In the genomic region with DNA sequence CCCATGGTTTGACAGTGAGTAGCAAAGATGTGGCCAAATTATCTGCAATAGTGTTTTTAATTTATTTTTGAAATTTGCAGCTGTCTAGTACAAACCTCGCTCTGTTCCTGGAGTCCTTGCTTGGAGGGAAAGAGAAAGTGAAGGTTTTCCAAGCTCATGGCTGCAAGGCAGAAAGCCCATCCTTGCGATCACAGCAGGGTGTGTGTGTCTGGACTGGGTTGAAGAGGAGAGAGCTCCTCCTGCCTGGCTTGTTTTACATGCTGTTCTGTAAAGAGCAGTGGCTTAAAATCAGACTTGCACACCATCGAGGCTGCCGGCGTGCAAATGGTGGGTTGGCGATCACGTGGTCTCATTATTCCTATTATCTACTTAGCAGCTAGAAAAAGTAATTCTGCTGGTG, we compare ENCODE assay signal across 21 mouse cellular contexts.
DNase-seq lines count a peak whose midpoint lies in the region; ATAC-seq lines count a peak whose summit lies in the region.
"Had no signal": no experiment of that assay in that cellular context is flagged by ENCODE, and none has a peak within 500 bp of the region (broad histone marks: within the 10 kb centered on the region; RNA-seq: fewer than 3 reads in every experiment).

No protein-coding gene starts in this region.

- ATAC-seq in cerebellum, adult (ENCODE audit: insufficient number of reproducible peaks, low FRiP score, low TSS enrichment) = no peak
- ATAC-seq in kidney, embryonic 16.5 days (ENCODE audit: low FRiP score, low TSS enrichment) = no peak
- ATAC-seq: liver, postnatal 0 days; lung, postnatal 0 days; midbrain, embryonic 15.5 days had no signal

- no peaks in the 10 kb centered on the region for H3K27me3 ChIP-seq in kidney, embryonic 16.5 days (ENCODE audit: insufficient read depth, low read length)
- H3K27me3 ChIP-seq: limb, embryonic 12.5 days; midbrain, embryonic 15.5 days; neural tube, embryonic 12.5 days had no signal

- no peak overlapping the region for H3K27ac ChIP-seq in kidney, embryonic 16.5 days (ENCODE audit: low read length)
- H3K27ac ChIP-seq: embryonic facial prominence, embryonic 10.5 days; heart, adult 2 months; hindbrain, embryonic 14.5 days; limb, embryonic 12.5 days; midbrain, embryonic 15.5 days; neural tube, embryonic 12.5 days had no signal

- no peaks in the 10 kb centered on the region for H3K4me1 ChIP-seq in kidney, embryonic 16.5 days (ENCODE audit: insufficient read depth, low read length)
- H3K4me1 ChIP-seq: embryonic facial prominence, embryonic 10.5 days; neural tube, embryonic 12.5 days had no signal

- peak; percentile 35 for DNase-seq in cerebellum, adult 11 months
- DNase-seq in left cerebral cortex, postnatal 4 days = peak; percentile 29
- DNase-seq in left cerebral cortex, adult 8-10 months (ENCODE audit: low spot score in 2 of 2) = no peak
- peak; percentile 54 for DNase-seq in cerebellum, adult 9-10 months
- DNase-seq in urinary bladder, postnatal 4 days (ENCODE audit: low spot score in 2 of 2) = no peak
- DNase-seq: adrenal gland, postnatal 36 days; gastrocnemius, postnatal 36 days; heart, adult 2 months; kidney, adult 2 months; kidney, postnatal 10 days; liver, postnatal 0 days; thymus, postnatal 14 days had no signal

- H3K9ac ChIP-seq in kidney, embryonic 16.5 days (replicated peaks; ENCODE audit: low read length) = no peak overlapping the region
- H3K9ac ChIP-seq: hindbrain, embryonic 14.5 days; limb, embryonic 12.5 days; liver, postnatal 0 days; midbrain, embryonic 15.5 days; neural tube, embryonic 12.5 days had no signal

- 92% methylated on average over 7 of the region's 7 CpGs for WGBS in kidney, embryonic 16.5 days

- no peaks in the 10 kb centered on the region for H3K9me3 ChIP-seq in kidney, embryonic 16.5 days (ENCODE audit: low read length)
- H3K9me3 ChIP-seq: embryonic facial prominence, embryonic 10.5 days; limb, embryonic 12.5 days; midbrain, embryonic 15.5 days; neural tube, embryonic 12.5 days had no signal

- no peak overlapping the region for H3K4me2 ChIP-seq in kidney, embryonic 16.5 days (replicated peaks; ENCODE audit: low read depth, low read length)
- H3K4me2 ChIP-seq: hindbrain, embryonic 14.5 days; limb, embryonic 12.5 days; liver, embryonic 11.5 days; midbrain, embryonic 15.5 days; neural tube, embryonic 12.5 days had no signal

- no peak overlapping the region for H3K4me3 ChIP-seq in kidney, embryonic 16.5 days (ENCODE audit: low read length)
- H3K4me3 ChIP-seq: embryonic facial prominence, embryonic 10.5 days; heart, adult 2 months; limb, embryonic 12.5 days; midbrain, embryonic 15.5 days; neural tube, embryonic 12.5 days had no signal

- no peaks in the 10 kb centered on the region for H3K36me3 ChIP-seq in kidney, embryonic 16.5 days (ENCODE audit: insufficient read depth, low read length)
- H3K36me3 ChIP-seq: embryonic facial prominence, embryonic 10.5 days; limb, embryonic 12.5 days; midbrain, embryonic 15.5 days; neural tube, embryonic 12.5 days had no signal

- intact Hi-C loops in left cerebral cortex, postnatal 4 days (cut with DNase I) = no loop called here

Comparison
In these comparisons a context has a peak if more than half of its experiments do, and no peak if none do; other contexts are left out.
1. DNase-seq: peak in cerebellum, adult 11 months (single experiment), left cerebral cortex, postnatal 4 days (single experiment) and cerebellum, adult 9-10 months (single experiment); none in left cerebral cortex, adult 8-10 months (0 of 2) and urinary bladder, postnatal 4 days (0 of 2).